In the genomic region with DNA sequence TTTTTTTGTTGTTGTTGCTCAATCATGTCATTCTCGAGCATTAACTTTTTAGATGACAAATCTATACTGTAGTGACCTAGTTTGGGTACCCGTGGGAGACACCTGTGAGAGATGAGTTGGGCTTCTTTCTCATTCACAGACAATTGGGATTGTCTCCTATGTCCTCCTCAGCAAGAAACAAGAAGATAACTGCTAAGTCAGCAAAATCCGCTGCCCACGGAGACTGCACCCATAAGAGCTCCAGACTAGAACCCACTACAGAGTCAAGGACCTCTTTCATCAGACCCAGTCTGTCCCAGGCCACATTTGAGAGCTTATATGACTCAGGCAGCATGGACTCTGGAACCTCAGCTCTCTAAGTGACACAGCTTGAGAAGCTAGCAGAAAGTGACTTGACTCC, we compare ENCODE assay signal across 14 mouse cellular contexts.
"Had no signal": no experiment of that assay in that cellular context is flagged by ENCODE, and none has a peak within 500 bp of the region (broad histone marks: within the 10 kb centered on the region; RNA-seq: fewer than 3 reads in every experiment).

No protein-coding gene starts in this region.

- H3K4me1 ChIP-seq: limb, embryonic 15.5 days; lung, embryonic 15.5 days had no signal

- H3K9ac ChIP-seq: limb, embryonic 12.5 days; limb, embryonic 15.5 days; lung, embryonic 15.5 days had no signal

- DNase-seq: layer of hippocampus, postnatal 36 days; left cerebral cortex, postnatal 4 days; lung, adult 18-20 months; lung, postnatal 10 days; midbrain, embryonic 14.5 days; thymus, postnatal 25 days had no signal

- H3K4me2 ChIP-seq: limb, embryonic 12.5 days; limb, embryonic 15.5 days; lung, embryonic 15.5 days; midbrain, embryonic 11.5 days had no signal

- H3K9me3 ChIP-seq: limb, embryonic 12.5 days; limb, embryonic 15.5 days; lung, embryonic 15.5 days had no signal

- H3K27ac ChIP-seq: kidney, postnatal 0 days; left cerebral cortex, adult 2 months; limb, embryonic 12.5 days; limb, embryonic 15.5 days; lung, embryonic 15.5 days; stomach, postnatal 0 days had no signal

- H3K27me3 ChIP-seq: limb, embryonic 12.5 days; limb, embryonic 15.5 days; lung, embryonic 15.5 days had no signal

- H3K36me3 ChIP-seq: limb, embryonic 12.5 days; limb, embryonic 15.5 days; lung, embryonic 15.5 days had no signal

- ATAC-seq: inflammation-experienced regulatory T-cells, adult 6 months had no signal

- H3K4me3 ChIP-seq: left cerebral cortex, adult 2 months; limb, embryonic 12.5 days; limb, embryonic 15.5 days; lung, embryonic 15.5 days had no signal
